Mouse (Mus musculus): Measurements from ENCODE around the gene Mrpl54.

The Mrpl54 gene

GRCm38 (mm10) chr10:81266211-81267105 lies at the start of gene Mrpl54, which contains the start of gene Apba3:
Gene Mrpl54, minus strand, starts transcription at chr10:81266934.
Gene Apba3, plus strand, starts transcription at chr10:81266960.
- peak; percentile 94 to 95 for DNase-seq

GRCm38 (mm10) chr10:81315587-81315986 lies 48.9 kb upstream of the Mrpl54 start:
- DNase-seq: no peak

- no peak for DNase-seq
Observed at GRCm38 (mm10) chr10:81314201-81314600, 47.5 kb upstream of the Mrpl54 start.

GRCm38 (mm10) chr10:81313581-81313980 lies 46.8 kb upstream of the Mrpl54 start:
- no peak for DNase-seq

GRCm38 (mm10) chr10:81309571-81309970 lies 42.8 kb upstream of the Mrpl54 start:
- DNase-seq: no peak

- no peak for DNase-seq
Observed at GRCm38 (mm10) chr10:81306837-81307682, 40.3 kb upstream of the Mrpl54 start.

GRCm38 (mm10) chr10:81306173-81306668 lies 39.5 kb upstream of the Mrpl54 start:
- DNase-seq: no peak

GRCm38 (mm10) chr10:81305663-81306062 lies 38.9 kb upstream of the Mrpl54 start:
- DNase-seq: no peak

- no peak for DNase-seq
Observed at GRCm38 (mm10) chr10:81304597-81305238, 38.0 kb upstream of the Mrpl54 start.

GRCm38 (mm10) chr10:81303761-81304160 lies 37.0 kb upstream of the Mrpl54 start:
- DNase-seq: no peak

GRCm38 (mm10) chr10:81303258-81303657 lies 36.5 kb upstream of the Mrpl54 start:
- DNase-seq: no peak

GRCm38 (mm10) chr10:81302781-81303218 lies 36.1 kb upstream of the Mrpl54 start:
- no peak for DNase-seq

- no peak for DNase-seq
Observed at GRCm38 (mm10) chr10:81302288-81302687, 35.6 kb upstream of the Mrpl54 start.

GRCm38 (mm10) chr10:81301321-81301720 lies 34.6 kb upstream of the Mrpl54 start:
- no peak for DNase-seq

- peak; percentile 80 to 87 for DNase-seq
Observed at GRCm38 (mm10) chr10:81300352-81300907, 33.7 kb upstream of the Mrpl54 start.

- DNase-seq: peak; percentile 75 to 79
Observed at GRCm38 (mm10) chr10:81299585-81300351, 33.0 kb upstream of the Mrpl54 start.

GRCm38 (mm10) chr10:81298369-81299100 lies 31.8 kb upstream of the Mrpl54 start:
- no peak for DNase-seq

- peak in 1 of 2 experiments; percentile 62 for DNase-seq
Observed at GRCm38 (mm10) chr10:81297845-81298244, 31.1 kb upstream of the Mrpl54 start.

- no peak for DNase-seq
Observed at GRCm38 (mm10) chr10:81297246-81297645, 30.5 kb upstream of the Mrpl54 start.

GRCm38 (mm10) chr10:81295185-81295584 lies 28.5 kb upstream of the Mrpl54 start:
- DNase-seq: no peak

GRCm38 (mm10) chr10:81294442-81294841 lies 27.7 kb upstream of the Mrpl54 start:
- no peak for DNase-seq
